Mouse (Mus musculus): ENCODE data around the gene Slc22a23. TPM values are rescaled to one million over a fixed set of nuclear protein-coding genes. Genes with fewer than 3 reads are reported as not detected.

Gene Slc22a23
- polyA plus RNA-seq, 1 experiment from 2014 or later = 5.0 TPM

DNA sequence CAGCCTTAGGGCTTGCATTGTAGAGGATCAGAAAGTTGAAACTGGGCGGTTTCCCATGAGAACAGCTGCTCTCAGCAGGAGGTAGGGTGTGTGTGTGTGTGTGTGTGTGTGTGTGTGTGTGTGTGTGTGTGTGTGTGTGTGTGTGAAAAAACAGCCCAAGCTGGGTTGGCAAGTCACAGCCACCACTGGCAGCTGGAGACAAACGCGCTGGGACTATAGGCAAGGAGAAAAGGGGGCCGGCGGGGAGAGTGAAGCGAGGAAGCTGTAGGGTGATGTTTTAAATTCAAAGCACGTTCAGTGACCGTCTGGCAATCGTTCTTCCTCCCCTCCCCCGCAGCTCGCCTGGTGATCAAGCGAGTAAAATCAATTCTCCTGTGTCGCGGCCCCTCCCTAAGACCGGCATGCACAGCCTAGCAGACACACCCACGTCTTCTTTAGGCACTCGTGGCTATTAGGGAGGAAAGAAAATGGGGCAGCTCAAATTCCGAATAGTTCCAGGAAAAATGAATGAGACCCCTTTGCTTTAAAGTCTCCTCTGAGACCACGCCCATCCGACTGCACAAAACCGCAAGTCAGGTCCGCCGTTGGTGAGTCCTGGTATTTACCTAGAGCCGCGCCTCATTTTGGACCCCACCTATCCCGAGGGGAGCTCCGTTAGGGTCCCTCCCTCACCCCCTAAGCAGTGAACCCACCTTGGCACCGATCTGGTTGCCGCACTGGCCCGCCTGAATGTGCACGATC, 215.3 kb downstream of the Slc22a23 start:
- H3K27me3 ChIP-seq = peaks cover 13% of the 10 kb centered on the region
- peak overlapping the region; percentile 61 for H3K9ac ChIP-seq (replicated peaks)
- H3K4me1 ChIP-seq (replicated peaks) = peaks cover 47% of the 10 kb centered on the region
- H3K27ac ChIP-seq = peak overlapping the region; percentile 46; the same call in 1 of the 2 replicates
- peak; percentile 57 for ATAC-seq (ENCODE audit: insufficient number of reproducible peaks, insufficient read depth, low FRiP score, low TSS enrichment, low read depth)
- H3K4me2 ChIP-seq = peak overlapping the region; percentile 78
- under 1% methylated on average over 31 of the region's 31 CpGs for whole genome bisulfite sequencing
- H3K4me3 ChIP-seq (replicated peaks) = peak overlapping the region; percentile 64
- no peaks in the 10 kb centered on the region for H3K9me3 ChIP-seq
- H3K36me3 ChIP-seq = peaks cover 11% of the 10 kb centered on the region

Other genes starting within 250 kb of the Slc22a23 start
- gene Tubb2b, start 214.7 kb downstream of the Slc22a23 start, polyA plus RNA-seq (2016; fragmentation: Nextera tagmentation; extraction: Ambion mirVana) = 25.6 and 27.1 TPM in 2 replicates
- gene Psmg4, start 182.2 kb downstream of the Slc22a23 start, polyA plus RNA-seq (2016; fragmentation: Nextera tagmentation; extraction: Ambion mirVana) = 102 and 106 TPM in 2 replicates

Data from limb, embryonic 12.5 days (tissue).